In genomic region chr5:141197278-141197677, GRCm38 (mm10) we compare ENCODE assay signal across 13 mouse cellular contexts. TPM values are rescaled to one million over a fixed set of nuclear protein-coding genes. Genes with fewer than 3 reads are reported as not detected.
A peak's percentile ranks its signal among the peaks of the same experiment; 100 is the strongest.
DNase-seq lines count a peak whose midpoint lies in the region; ATAC-seq and TF ChIP-seq lines count a peak whose summit lies in the region.
"Had no signal": no experiment of that assay in that cellular context is flagged by ENCODE, and none has a peak within 500 bp of the region (broad histone marks: within the 10 kb centered on the region; RNA-seq: fewer than 3 reads in every experiment).

No protein-coding gene starts in this region.

- H3K4me3 ChIP-seq in intestine, embryonic 14.5 days (ENCODE audit: low read depth, low read length): no peak overlapping the region
- no peak overlapping the region for H3K4me3 ChIP-seq in intestine, postnatal 0 days (ENCODE audit: low read depth, low read length)
- H3K4me3 ChIP-seq in embryonic facial prominence, embryonic 10.5 days: no peak overlapping the region
- H3K4me3 ChIP-seq in embryonic facial prominence, embryonic 15.5 days (replicated peaks): no peak overlapping the region
- H3K4me3 ChIP-seq in midbrain, embryonic 14.5 days (replicated peaks; ENCODE audit: low read depth, low read length): no peak overlapping the region
- H3K4me3 ChIP-seq: heart, embryonic 10.5 days had no signal

- no peak for TF ChIP-seq CTCF in intestine, postnatal 0 days (IDR thresholded peaks at IDR 0.05; ENCODE audit: low read depth)

- H3K27ac ChIP-seq in intestine, embryonic 14.5 days (ENCODE audit: low read depth): no peak overlapping the region
- no peak overlapping the region for H3K27ac ChIP-seq in intestine, postnatal 0 days (ENCODE audit: low read depth, low read length)
- H3K27ac ChIP-seq in embryonic facial prominence, embryonic 10.5 days (replicated peaks): 0 out of 2 replicates have a peak overlapping the region, but pooled peaks have one; percentile 10
- no peak overlapping the region; the same call in 1 of the 2 replicates for H3K27ac ChIP-seq in embryonic facial prominence, embryonic 15.5 days (replicated peaks)
- H3K27ac ChIP-seq in midbrain, embryonic 14.5 days (replicated peaks; ENCODE audit: low read depth, low read length): no peak overlapping the region
- H3K27ac ChIP-seq: heart, embryonic 10.5 days had no signal

- no peaks in the 10 kb centered on the region for H3K36me3 ChIP-seq in intestine, embryonic 14.5 days (ENCODE audit: control insufficient read depth, insufficient read depth, low read length)
- no peaks in the 10 kb centered on the region for H3K36me3 ChIP-seq in intestine, postnatal 0 days (ENCODE audit: control insufficient read depth, insufficient read depth)
- H3K36me3 ChIP-seq in embryonic facial prominence, embryonic 10.5 days (replicated peaks): no peaks in the 10 kb centered on the region
- no peaks in the 10 kb centered on the region for H3K36me3 ChIP-seq in embryonic facial prominence, embryonic 15.5 days
- no peaks in the 10 kb centered on the region for H3K36me3 ChIP-seq in midbrain, embryonic 14.5 days (ENCODE audit: control insufficient read depth, insufficient read depth, low read length)
- H3K36me3 ChIP-seq: heart, embryonic 10.5 days had no signal

- DNase-seq in intestine, embryonic 14.5 days (ENCODE audit: low spot score): peak; percentile 57
- no peak for DNase-seq in embryonic facial prominence, embryonic 10.5 days (ENCODE audit: low spot score)
- peak; percentile 8 for DNase-seq in midbrain, embryonic 14.5 days
- DNase-seq in layer of hippocampus, adult 9-10 months (ENCODE audit: low spot score): no peak
- DNase-seq: adrenal gland, adult 8-10 months; gastrocnemius, postnatal 14 days; heart, postnatal 4 days; liver, postnatal 0 days; thymus, adult 2 months had no signal

- H3K9ac ChIP-seq in intestine, embryonic 14.5 days (ENCODE audit: low read length): no peak overlapping the region
- no peak overlapping the region for H3K9ac ChIP-seq in intestine, postnatal 0 days (ENCODE audit: low read depth, low read length)
- H3K9ac ChIP-seq in embryonic facial prominence, embryonic 15.5 days: no peak overlapping the region
- H3K9ac ChIP-seq in midbrain, embryonic 14.5 days (replicated peaks; ENCODE audit: low read length): no peak overlapping the region
- H3K9ac ChIP-seq: liver, postnatal 0 days had no signal

- WGBS in intestine, embryonic 14.5 days: 34% methylated on average over 4 of the region's 4 CpGs
- 45% methylated on average over 4 of the region's 4 CpGs for WGBS in intestine, postnatal 0 days
- 51% methylated on average over 4 of the region's 4 CpGs for WGBS in embryonic facial prominence, embryonic 10.5 days
- 24% methylated on average over 4 of the region's 4 CpGs for WGBS in embryonic facial prominence, embryonic 15.5 days
- WGBS in midbrain, embryonic 14.5 days: 41% methylated on average over 4 of the region's 4 CpGs

- H3K4me1 ChIP-seq in intestine, embryonic 14.5 days (replicated peaks; ENCODE audit: control insufficient read depth, insufficient read depth, low read length): peaks cover 4% of the 10 kb centered on the region; the same call in 1 of the 2 replicates
- H3K4me1 ChIP-seq in intestine, postnatal 0 days (replicated peaks; ENCODE audit: control insufficient read depth, insufficient read depth, low read length): no peaks in the 10 kb centered on the region
- H3K4me1 ChIP-seq in embryonic facial prominence, embryonic 10.5 days: peaks cover 21% of the 10 kb centered on the region
- H3K4me1 ChIP-seq in embryonic facial prominence, embryonic 15.5 days: peaks cover 15% of the 10 kb centered on the region; the same call in 1 of the 2 replicates
- peaks cover 9% of the 10 kb centered on the region; the same call in 1 of the 2 replicates for H3K4me1 ChIP-seq in midbrain, embryonic 14.5 days (ENCODE audit: control insufficient read depth, insufficient read depth, low read length)
- H3K4me1 ChIP-seq: heart, embryonic 10.5 days had no signal

- peak overlapping the region; percentile 22 for H3K4me2 ChIP-seq in intestine, embryonic 14.5 days (ENCODE audit: low read length)
- H3K4me2 ChIP-seq in intestine, postnatal 0 days (replicated peaks; ENCODE audit: low read depth): no peak overlapping the region
- H3K4me2 ChIP-seq in embryonic facial prominence, embryonic 15.5 days (replicated peaks): peak overlapping the region; percentile 15; the same call in 1 of the 2 replicates
- peak overlapping the region; percentile 19; the same call in 1 of the 2 replicates for H3K4me2 ChIP-seq in midbrain, embryonic 14.5 days (ENCODE audit: low read length)

- H3K27me3 ChIP-seq in intestine, embryonic 14.5 days (replicated peaks; ENCODE audit: control insufficient read depth, insufficient read depth, low read length): no peaks in the 10 kb centered on the region
- H3K27me3 ChIP-seq in intestine, postnatal 0 days (replicated peaks; ENCODE audit: control insufficient read depth, insufficient read depth, low read length): no peaks in the 10 kb centered on the region
- no peaks in the 10 kb centered on the region for H3K27me3 ChIP-seq in embryonic facial prominence, embryonic 10.5 days (replicated peaks; ENCODE audit: low read depth, poor library complexity, severe bottlenecking)
- H3K27me3 ChIP-seq in embryonic facial prominence, embryonic 15.5 days: no peaks in the 10 kb centered on the region
- H3K27me3 ChIP-seq in midbrain, embryonic 14.5 days (ENCODE audit: control insufficient read depth, insufficient read depth, low read length): no peaks in the 10 kb centered on the region

- H3K9me3 ChIP-seq in intestine, embryonic 14.5 days (ENCODE audit: control insufficient read depth, low read length): no peaks in the 10 kb centered on the region
- no peaks in the 10 kb centered on the region for H3K9me3 ChIP-seq in intestine, postnatal 0 days (ENCODE audit: control insufficient read depth)
- no peaks in the 10 kb centered on the region for H3K9me3 ChIP-seq in embryonic facial prominence, embryonic 10.5 days
- no peaks in the 10 kb centered on the region for H3K9me3 ChIP-seq in embryonic facial prominence, embryonic 15.5 days (replicated peaks)
- no peaks in the 10 kb centered on the region for H3K9me3 ChIP-seq in midbrain, embryonic 14.5 days (ENCODE audit: control insufficient read depth, low read length)
- H3K9me3 ChIP-seq: heart, embryonic 10.5 days had no signal

- ATAC-seq in intestine, embryonic 14.5 days (replicated peaks; ENCODE audit: low FRiP score, low TSS enrichment, low read depth): no peak; the same call in 1 of the 2 replicates
- ATAC-seq in intestine, postnatal 0 days: no peak
- no peak for ATAC-seq in embryonic facial prominence, embryonic 15.5 days (ENCODE audit: insufficient number of reproducible peaks, low FRiP score, low TSS enrichment, low read depth)
- no peak for ATAC-seq in midbrain, embryonic 14.5 days (ENCODE audit: low FRiP score, low TSS enrichment)
- ATAC-seq in erythroid progenitor cell, adult 5-6 weeks (replicated peaks; ENCODE audit: low FRiP score, poor library complexity, severe bottlenecking): no peak
- ATAC-seq: liver, postnatal 0 days had no signal

RNA-seq across cellular contexts. Expression of gene Sdk1, which starts 44.0 kb away (rescaled TPM):
- polyA plus RNA-seq in intestine, embryonic 14.5 days (2014; fragmentation: Nextera tagmentation; extraction: Ambion mirVana): 4.8 and 5.2 TPM in 2 replicates
- polyA plus RNA-seq in intestine, postnatal 0 days (2015; fragmentation: Nextera tagmentation; extraction: Ambion mirVana): 0.85 and 0.94 TPM in 2 replicates
- 1.1 and 1.2 TPM in 2 replicates for polyA plus RNA-seq in embryonic facial prominence, embryonic 10.5 days (2016; fragmentation: Nextera tagmentation; extraction: Ambion mirVana)
- polyA plus RNA-seq in embryonic facial prominence, embryonic 15.5 days (2015; fragmentation: Nextera tagmentation; extraction: Ambion mirVana): 2.6 TPM in 2 replicates
- polyA plus RNA-seq in midbrain, embryonic 14.5 days (2014; fragmentation: Nextera tagmentation; extraction: Ambion mirVana): 1.9 and 2.5 TPM in 2 replicates
- not detected in 2 replicates for total RNA-seq in erythroid progenitor cell, adult 5-6 weeks (2015; ENCODE audit: low replicate concordance)
- not detected in 2 replicates for total RNA-seq in erythroid progenitor cell, adult 5-6 weeks (2017; ENCODE audit: low replicate concordance)

Comparison
In these comparisons a context has a peak if more than half of its experiments do, and no peak if none do; other contexts are left out.
1. DNase-seq: peak in intestine, embryonic 14.5 days (single experiment) and midbrain, embryonic 14.5 days (single experiment); none in embryonic facial prominence, embryonic 10.5 days (single experiment) and layer of hippocampus, adult 9-10 months (single experiment).